Mouse (Mus musculus) neural tube, embryonic 15.5 days (tissue): ENCODE data around the gene Efna1. TPM values are rescaled to one million over a fixed set of nuclear protein-coding genes. Genes with fewer than 3 reads are reported as not detected.

Experiments
- ATAC-seq: fragments of 200-750 bp; cut with Nextera tagmentation; 2 replicates; pipeline ENCODE4 v1.8.0; 2017; ENCODE audit warnings: mild to moderate bottlenecking, moderate TSS enrichment, moderate library complexity; ENCODE audit not compliant: low FRiP score
- H3K27ac ChIP-seq: fragments of 300-500 bp; sonication (generic); replicated peaks from 2 replicates; pipeline ENCODE4 v1.5.1; 2015; ENCODE audit warnings: mild to moderate bottlenecking, inconsistent platforms
- H3K27me3 ChIP-seq: fragments of 300-500 bp; sonication (generic); replicated peaks from 2 replicates; pipeline ENCODE4 v1.6.1; 2015; ENCODE audit warnings: inconsistent platforms
- H3K36me3 ChIP-seq: fragments of 300-500 bp; sonication (generic); 2 replicates; pipeline ENCODE4 v1.6.1; 2015; ENCODE audit warnings: inconsistent platforms
- H3K4me1 ChIP-seq: fragments of 300-500 bp; sonication (generic); 2 replicates; pipeline ENCODE4 v1.6.1; 2015; ENCODE audit warnings: inconsistent platforms
- H3K4me2 ChIP-seq: fragments of 300-500 bp; sonication (generic); 2 replicates; pipeline ENCODE4 v1.6.1; 2015; ENCODE audit warnings: inconsistent platforms, mild to moderate bottlenecking, moderate library complexity
- H3K4me3 ChIP-seq: fragments of 300-500 bp; sonication (generic); replicated peaks from 2 replicates; pipeline ENCODE4 v1.5.1; 2015; ENCODE audit warnings: mild to moderate bottlenecking, inconsistent platforms
- H3K9ac ChIP-seq: fragments of 300-500 bp; sonication (generic); replicated peaks from 2 replicates; pipeline ENCODE4 v1.6.1; 2015; ENCODE audit warnings: mild to moderate bottlenecking, inconsistent platforms
- H3K9me3 ChIP-seq: fragments of 300-500 bp; sonication (generic); replicated peaks from 2 replicates; pipeline ENCODE4 v1.6.1; 2016; ENCODE audit warnings: inconsistent platforms
- WGBS: fragments of 180-500 bp; shearing (Covaris S2); methylation state at CpG from one replicate; pipeline ENCODE4 v1.1.7; 2015; ENCODE audit warnings: mixed read lengths; 5-methylcytosine and 5-hydroxymethylcytosine counted together
- polyA plus RNA-seq: library from polyadenylated mRNA; unstranded; fragments of >200 nt; fragmentation: Nextera tagmentation; extraction: Ambion mirVana; gene quantifications from 2 replicates; pipeline ENCODE4 v1.2.1, GENCODE M21; 2015

Efna1 gene
- polyA plus RNA-seq, 1 experiment from 2014 or later = 9.7 TPM

DNA sequence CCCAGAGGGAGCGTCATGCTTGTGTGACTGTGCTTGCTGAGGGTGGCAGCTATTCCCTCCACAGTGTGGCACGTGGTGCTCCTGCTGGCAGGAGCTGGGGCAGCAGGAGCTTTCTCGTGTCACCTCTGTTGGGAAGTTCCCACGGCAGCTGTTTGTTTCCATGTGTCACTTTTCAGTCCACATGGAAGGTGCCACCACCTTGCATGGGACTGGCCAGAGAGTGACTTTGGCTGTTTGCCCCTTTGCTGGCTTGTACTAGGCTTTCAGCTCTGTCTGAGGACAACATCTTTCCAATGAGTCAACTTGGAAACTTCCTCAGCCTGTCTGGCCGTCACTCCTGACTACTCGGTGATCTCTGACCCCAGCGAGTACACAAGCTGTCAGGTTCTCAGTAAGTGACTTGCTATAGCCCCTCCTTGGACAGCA is 7.6 kb upstream of the Efna1 start:
- H3K4me2 ChIP-seq = no peak overlapping the region
- no peak overlapping the region for H3K9ac ChIP-seq
- ATAC-seq = no peak
- no peaks in the 10 kb centered on the region for H3K9me3 ChIP-seq
- H3K36me3 ChIP-seq = no peaks in the 10 kb centered on the region
- no peak overlapping the region for H3K4me3 ChIP-seq
- no peaks in the 10 kb centered on the region for H3K27me3 ChIP-seq
- 62% methylated on average over 7 of the region's 7 CpGs for WGBS
- no peaks in the 10 kb centered on the region for H3K4me1 ChIP-seq
- no peak overlapping the region for H3K27ac ChIP-seq

DNA sequence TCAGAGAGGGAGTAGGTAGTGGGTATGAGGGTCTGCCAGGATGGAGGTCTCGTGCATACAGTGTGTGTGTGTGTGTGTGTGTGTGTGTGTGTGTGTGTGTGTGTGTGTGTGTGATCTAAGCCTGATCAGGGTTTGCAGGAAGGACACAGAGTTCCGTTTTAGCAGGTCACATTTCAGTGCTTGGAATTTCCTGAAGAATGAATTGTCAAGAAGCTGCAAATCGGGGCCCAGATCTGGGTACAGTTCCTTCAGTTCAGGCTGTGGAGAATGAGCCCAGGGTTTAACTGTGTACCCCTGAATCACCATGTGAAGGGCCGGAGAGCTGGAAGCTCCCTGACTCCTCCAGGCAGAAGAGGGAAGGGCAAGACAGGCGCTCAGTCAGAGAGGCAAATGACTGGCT is 6.3 kb upstream of the Efna1 start:
- no peak overlapping the region for H3K4me2 ChIP-seq
- ATAC-seq = no peak
- H3K9ac ChIP-seq = no peak overlapping the region
- H3K9me3 ChIP-seq = no peaks in the 10 kb centered on the region
- no peak overlapping the region for H3K27ac ChIP-seq
- WGBS = 70% methylated on average over 5 of the region's 5 CpGs
- peaks cover 2% of the 10 kb centered on the region for H3K4me1 ChIP-seq
- no peaks in the 10 kb centered on the region for H3K27me3 ChIP-seq
- no peak overlapping the region for H3K4me3 ChIP-seq
- no peaks in the 10 kb centered on the region for H3K36me3 ChIP-seq

DNA sequence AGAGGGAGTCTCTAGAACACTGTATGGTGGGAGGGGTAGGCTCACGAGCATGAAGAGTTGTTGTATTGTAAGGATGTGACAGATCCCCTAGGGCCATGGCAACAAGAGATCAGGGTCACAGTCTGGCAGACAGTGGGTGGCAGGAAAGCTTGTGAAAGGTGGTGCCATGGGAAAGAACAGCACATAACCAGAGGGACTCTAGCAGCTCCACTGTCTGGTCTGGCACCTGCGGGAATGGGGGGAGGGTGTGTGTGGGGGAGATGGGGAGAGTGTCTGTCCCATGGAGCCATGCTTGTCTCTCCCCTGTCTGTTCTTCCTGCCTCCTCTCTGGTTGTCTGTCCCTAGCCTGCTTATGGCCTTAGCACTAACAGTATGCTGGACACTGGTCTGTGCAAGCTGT is 4.6 kb upstream of the Efna1 start:
- Histone ChIP-seq H3K4me3 (no peak overlapping the region), H3K36me3 (no peaks in the 10 kb centered on the region), H3K27ac (no peak overlapping the region), H3K4me1 (peaks cover 18% of the 10 kb centered on the region), H3K9me3 (no peaks in the 10 kb centered on the region), H3K27me3 (no peaks in the 10 kb centered on the region), H3K4me2 (no peak overlapping the region), H3K9ac (no peak overlapping the region)
- WGBS = 30% methylated on average over 2 of the region's 2 CpGs
- no peak for ATAC-seq

DNA sequence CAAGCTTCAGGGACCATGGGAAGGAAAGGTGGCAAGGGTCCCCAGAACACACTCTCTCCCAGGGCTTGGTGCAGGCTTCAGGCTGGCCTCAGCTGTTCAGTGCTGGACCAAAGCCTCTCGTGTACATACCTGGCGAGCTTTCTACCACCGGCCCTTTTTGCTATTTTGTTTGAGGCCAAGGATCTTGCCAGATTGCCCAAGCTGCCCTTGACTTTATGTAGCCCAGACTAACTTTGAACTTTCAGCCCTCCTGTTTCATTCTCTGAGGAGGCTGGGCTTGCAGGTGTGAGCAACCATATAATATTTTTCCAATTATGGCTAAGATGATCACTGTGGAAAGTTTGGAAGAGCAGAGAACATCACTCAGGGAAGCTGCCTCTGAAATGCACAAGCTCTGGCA is 3.3 kb upstream of the Efna1 start:
- no peak overlapping the region for H3K27ac ChIP-seq
- no peak overlapping the region for H3K9ac ChIP-seq
- ATAC-seq = no peak
- H3K4me1 ChIP-seq = peaks cover 31% of the 10 kb centered on the region
- H3K27me3 ChIP-seq = no peaks in the 10 kb centered on the region
- WGBS = 96% methylated on average over 3 of the region's 3 CpGs
- H3K4me2 ChIP-seq = no peak overlapping the region
- H3K4me3 ChIP-seq = no peak overlapping the region
- no peaks in the 10 kb centered on the region for H3K36me3 ChIP-seq
- H3K9me3 ChIP-seq = no peaks in the 10 kb centered on the region

DNA sequence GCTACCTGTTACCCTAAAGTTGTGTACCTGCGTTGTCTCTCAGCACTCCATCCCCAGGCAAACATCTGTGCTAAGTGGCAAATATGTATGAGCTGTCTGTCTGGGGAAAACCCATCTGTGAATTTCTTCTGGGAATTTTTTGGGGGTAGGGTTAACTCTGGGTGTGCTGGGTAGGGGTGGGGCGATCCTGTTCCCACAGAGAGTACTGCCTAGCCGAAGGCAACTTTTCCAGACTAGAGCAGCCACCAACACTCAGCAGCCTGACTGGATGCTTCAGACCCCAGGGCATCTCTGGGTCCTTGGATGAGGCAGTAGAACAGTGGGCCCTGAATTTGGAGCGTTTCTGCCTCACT is 1.3 kb upstream of the Efna1 start:
- Histone ChIP-seq H3K4me1 (peaks cover 43% of the 10 kb centered on the region), H3K27me3 (peaks cover 15% of the 10 kb centered on the region), H3K9ac (no peak overlapping the region), H3K27ac (no peak overlapping the region), H3K9me3 (no peaks in the 10 kb centered on the region), H3K4me2 (peak overlapping the region; percentile 89; the same call in 1 of the 2 replicates), H3K36me3 (no peaks in the 10 kb centered on the region), H3K4me3 (no peak overlapping the region)
- no peak for ATAC-seq
- WGBS = 18% methylated on average over 4 of the region's 4 CpGs

DNA sequence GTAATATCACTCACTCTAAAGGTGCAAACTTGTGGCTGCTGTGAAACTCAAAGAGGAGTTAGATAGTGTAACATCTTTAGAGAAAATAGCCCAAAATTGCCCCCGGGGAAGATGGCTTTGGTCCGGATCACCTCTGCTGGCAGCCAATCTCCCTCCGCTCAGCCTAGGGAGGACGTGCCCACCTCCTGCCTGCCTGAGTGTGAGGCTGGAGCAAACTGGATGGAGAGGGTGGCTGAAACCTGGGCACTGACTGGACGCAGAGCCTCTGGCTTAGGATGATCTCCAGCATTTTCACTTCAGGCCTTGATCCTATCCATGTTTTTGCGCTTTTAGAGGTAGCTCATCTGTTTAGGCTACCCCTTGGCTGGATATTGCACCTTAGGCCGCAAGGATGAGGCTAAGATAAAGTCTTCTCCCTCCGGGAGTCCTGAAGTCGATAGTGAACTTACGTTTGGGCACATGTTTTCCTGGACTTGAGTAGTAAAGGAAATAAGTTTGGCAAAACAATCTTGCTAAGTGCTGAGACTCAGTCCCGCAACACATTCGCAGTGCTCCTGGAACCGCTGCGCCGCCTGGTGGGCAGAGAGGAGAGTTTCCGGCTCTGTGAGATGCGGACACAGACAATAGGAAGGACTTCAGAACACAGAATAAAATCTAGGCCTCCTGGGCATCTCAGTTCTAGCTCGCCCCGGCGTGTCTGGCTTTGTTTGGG is 793 bp upstream of the Efna1 start:
- H3K4me3 ChIP-seq = peak overlapping the region; percentile 44
- no peak overlapping the region for H3K9ac ChIP-seq
- H3K27me3 ChIP-seq = peaks cover 15% of the 10 kb centered on the region
- no peaks in the 10 kb centered on the region for H3K9me3 ChIP-seq
- peak overlapping the region; percentile 72; the same call in 1 of the 2 replicates for H3K27ac ChIP-seq
- no peaks in the 10 kb centered on the region for H3K36me3 ChIP-seq
- WGBS = 13% methylated on average over 20 of the region's 20 CpGs
- peak overlapping the region; percentile 89 for H3K4me2 ChIP-seq
- peaks cover 43% of the 10 kb centered on the region for H3K4me1 ChIP-seq
- no peak for ATAC-seq

DNA sequence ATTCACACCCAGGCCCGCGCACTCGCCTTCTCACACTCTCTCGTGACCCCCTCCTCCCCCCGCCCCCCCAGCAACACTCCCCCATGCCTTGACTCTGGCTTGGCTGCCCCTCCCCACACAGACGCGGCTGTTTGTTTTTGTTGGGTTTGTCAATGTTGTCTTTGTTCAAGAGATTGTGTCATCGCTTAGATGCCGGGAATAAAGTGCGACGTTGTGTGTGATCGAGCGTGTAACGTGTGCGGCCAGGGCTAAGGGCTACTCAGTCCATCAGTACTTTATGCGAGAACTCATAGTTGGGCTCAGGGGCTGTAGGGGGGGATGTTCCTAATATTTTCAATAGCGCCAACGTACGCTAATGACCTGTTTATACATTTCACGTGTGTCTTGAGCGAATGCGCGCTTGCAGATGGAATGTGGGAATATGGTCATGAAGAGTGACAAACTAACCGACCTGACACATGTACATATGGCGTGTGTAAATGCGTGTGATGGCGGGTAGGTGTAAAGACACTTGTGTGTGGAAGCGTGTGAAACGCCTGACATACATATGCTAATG is 814 bp downstream of the Efna1 start:
- no peaks in the 10 kb centered on the region for H3K9me3 ChIP-seq
- peak; percentile 20 for ATAC-seq
- peak overlapping the region; percentile 51 for H3K9ac ChIP-seq
- H3K4me1 ChIP-seq = peaks cover 43% of the 10 kb centered on the region
- H3K4me2 ChIP-seq = peak overlapping the region; percentile 89
- peak overlapping the region; percentile 44 for H3K4me3 ChIP-seq
- peaks cover 15% of the 10 kb centered on the region for H3K27me3 ChIP-seq
- 1% methylated on average over 29 of the region's 29 CpGs for WGBS
- H3K36me3 ChIP-seq = no peaks in the 10 kb centered on the region
- peak overlapping the region; percentile 72 for H3K27ac ChIP-seq

DNA sequence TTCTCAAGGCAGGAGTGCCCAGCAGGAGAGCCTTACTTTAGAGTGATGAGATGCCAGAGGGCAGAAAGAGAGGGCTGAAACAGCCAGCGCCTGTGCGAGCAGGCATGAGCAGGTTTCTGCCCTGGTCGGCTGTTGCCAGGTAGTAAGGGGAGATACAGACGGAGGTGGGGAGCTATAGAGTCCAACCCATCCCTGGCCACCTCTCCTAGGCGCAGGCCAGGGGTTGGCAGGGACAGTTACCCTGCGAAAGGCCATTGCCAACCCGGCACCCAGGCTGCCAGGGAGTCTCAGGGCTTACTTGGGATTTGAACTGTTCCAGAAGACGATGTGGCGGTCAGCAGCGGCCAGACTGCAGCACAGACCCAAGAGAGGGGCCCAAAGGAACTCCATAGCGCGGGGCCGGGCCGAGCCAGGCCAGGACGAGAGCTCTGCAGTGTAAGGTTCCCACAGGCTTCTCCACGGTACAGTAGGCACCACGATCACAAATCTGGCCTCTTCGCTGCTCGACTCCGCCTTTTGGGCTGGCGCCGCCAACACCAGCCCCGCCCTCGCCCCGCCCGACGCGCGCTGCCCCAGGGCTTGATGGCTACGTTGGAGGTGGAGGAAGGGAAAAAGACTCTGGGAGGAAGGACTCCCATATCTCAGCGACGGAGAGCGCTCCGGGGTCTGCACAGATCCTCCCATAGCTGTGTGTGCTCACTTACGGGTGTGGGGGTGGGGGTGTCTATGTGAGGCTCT is 1.6 kb downstream of the Efna1 start:
- no peaks in the 10 kb centered on the region for H3K9me3 ChIP-seq
- WGBS = 1% methylated on average over 35 of the region's 35 CpGs
- no peaks in the 10 kb centered on the region for H3K36me3 ChIP-seq
- peak overlapping the region; percentile 72 for H3K27ac ChIP-seq
- peak overlapping the region; percentile 44 for H3K4me3 ChIP-seq
- peak; percentile 77 for ATAC-seq
- H3K4me2 ChIP-seq = peak overlapping the region; percentile 89
- peaks cover 43% of the 10 kb centered on the region for H3K4me1 ChIP-seq
- peak overlapping the region; percentile 51 for H3K9ac ChIP-seq
- H3K27me3 ChIP-seq = peaks cover 15% of the 10 kb centered on the region

DNA sequence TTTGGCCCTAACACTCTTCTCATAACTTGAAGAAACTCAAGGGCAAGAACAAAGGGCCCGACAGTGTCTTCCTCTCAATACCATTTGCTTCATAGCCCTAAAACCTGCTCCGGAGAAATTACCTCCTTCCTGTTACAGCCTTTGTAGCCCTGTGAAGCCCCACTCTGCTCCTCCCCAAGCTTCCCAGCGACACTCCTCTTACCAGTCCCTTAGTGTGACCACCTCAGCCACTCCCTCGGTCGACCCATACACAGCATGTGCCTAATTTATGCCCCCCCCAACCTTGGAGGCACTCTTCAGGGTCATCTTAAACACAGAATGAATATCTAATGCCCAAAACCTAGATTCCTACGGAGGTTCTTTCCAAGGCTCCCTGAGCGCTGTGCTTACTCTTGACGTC is 2.3 kb downstream of the Efna1 start:
- peak overlapping the region; percentile 89 for H3K4me2 ChIP-seq
- peak overlapping the region; percentile 72 for H3K27ac ChIP-seq
- no peak for ATAC-seq
- peak overlapping the region; percentile 51 for H3K9ac ChIP-seq
- no peaks in the 10 kb centered on the region for H3K9me3 ChIP-seq
- H3K4me3 ChIP-seq = peak overlapping the region; percentile 44
- WGBS = 13% methylated on average over 8 of the region's 8 CpGs
- H3K36me3 ChIP-seq = no peaks in the 10 kb centered on the region
- H3K4me1 ChIP-seq = peaks cover 43% of the 10 kb centered on the region
- peaks cover 15% of the 10 kb centered on the region for H3K27me3 ChIP-seq

DNA sequence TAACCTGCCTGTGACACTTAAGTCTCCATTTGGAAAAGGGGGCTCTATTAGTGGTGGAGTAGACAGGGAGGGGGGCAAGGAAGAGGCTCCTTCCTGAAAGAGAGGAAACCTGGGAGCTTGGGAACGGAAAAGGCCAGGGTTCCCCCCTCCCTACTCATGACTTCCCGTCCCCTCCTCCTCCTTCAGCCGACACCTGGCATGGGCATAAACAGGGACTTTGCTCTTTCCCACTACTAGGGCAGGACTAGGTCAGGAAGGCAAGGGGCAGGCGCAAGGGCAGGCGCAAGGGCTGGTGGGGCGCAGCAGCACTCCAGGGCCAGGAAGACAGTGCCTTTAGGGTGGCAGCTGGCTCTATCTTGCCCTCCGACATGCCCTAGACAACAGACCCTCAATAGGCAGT is 2.8 kb downstream of the Efna1 start:
- no peak for ATAC-seq
- Histone ChIP-seq H3K27ac (peak overlapping the region; percentile 72), H3K27me3 (peaks cover 15% of the 10 kb centered on the region), H3K4me2 (peak overlapping the region; percentile 89), H3K9ac (no peak overlapping the region), H3K36me3 (no peaks in the 10 kb centered on the region), H3K4me3 (peak overlapping the region; percentile 44; the same call in 1 of the 2 replicates), H3K4me1 (peaks cover 43% of the 10 kb centered on the region), H3K9me3 (no peaks in the 10 kb centered on the region)
- WGBS = 53% methylated on average over 7 of the region's 7 CpGs

DNA sequence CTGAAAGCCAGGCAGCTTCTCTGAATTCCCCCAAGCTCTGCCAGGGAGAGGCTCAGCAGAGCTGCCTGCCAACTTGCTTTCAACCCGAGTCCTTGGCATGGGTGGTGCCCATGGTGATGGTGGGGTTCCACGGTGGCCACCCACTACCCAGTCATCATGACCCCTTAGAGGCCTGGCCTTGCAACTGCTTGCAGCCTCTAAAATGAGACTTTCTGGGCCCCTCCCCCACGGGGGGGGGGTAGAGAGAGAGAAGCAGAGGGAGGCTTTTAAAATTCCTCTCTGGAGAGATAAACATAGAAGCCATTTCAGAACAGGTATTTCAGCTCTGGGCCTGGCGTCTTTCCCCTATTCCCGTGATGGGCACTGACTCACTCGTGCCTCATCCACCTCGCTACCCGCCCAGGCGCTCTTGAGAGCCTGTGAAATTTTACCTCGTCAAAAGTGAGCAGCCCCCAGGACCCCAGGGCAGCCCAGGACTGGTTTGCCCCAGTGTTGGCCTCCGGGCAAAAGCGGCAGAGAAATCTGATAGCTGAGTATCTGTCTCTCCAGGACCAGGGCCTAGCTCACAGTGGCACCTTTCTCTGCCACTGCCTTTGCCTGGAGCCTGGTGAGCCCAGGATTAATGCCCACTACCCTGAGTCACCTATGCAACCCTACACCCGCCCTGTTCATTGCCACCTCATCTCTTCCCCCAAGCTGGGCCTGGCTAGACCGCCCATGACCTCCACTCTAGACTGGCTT is 3.5 kb downstream of the Efna1 start:
- 56% methylated on average over 14 of the region's 14 CpGs for WGBS
- H3K4me2 ChIP-seq = peak overlapping the region; percentile 89

More for the DNA sequence above, 3.5 kb downstream of the Efna1 start:
- Histone ChIP-seq H3K9ac (no peak overlapping the region), H3K27me3 (peaks cover 15% of the 10 kb centered on the region), H3K36me3 (no peaks in the 10 kb centered on the region), H3K9me3 (no peaks in the 10 kb centered on the region), H3K4me1 (peaks cover 43% of the 10 kb centered on the region), H3K4me3 (peak overlapping the region; percentile 44; the same call in 1 of the 2 replicates), H3K27ac (0 out of 2 replicates have a peak overlapping the region, but pooled peaks have one; percentile 24)
- ATAC-seq = no peak
